Mouse (Mus musculus): ENCODE measurements at regions not wholly inside any gene's neighbourhood (a gene's known extent, or its start where the extent isn't known, plus 50 kb on each side); places are given as distances from the start of the nearest gene placed in this dataset.

- TF ChIP-seq CTCF (IDR thresholded peaks at IDR 0.05; ENCODE audit: low read depth) (no peak), EP300 (IDR thresholded peaks at IDR 0.05; ENCODE audit: low read depth) (no peak)
Measured at GRCm38 (mm10) chr17:7678898-7679297, 148.2 kb downstream of the Fndc1 start.

Data from liver, postnatal 0 days (tissue).